Mouse (Mus musculus) neural tube, postnatal 0 days (tissue): ENCODE data around the gene Stk11. TPM values are rescaled to one million over a fixed set of nuclear protein-coding genes. Genes with fewer than 3 reads are reported as not detected.

ENCODE experiments used
- polyA plus RNA-seq: library from polyadenylated mRNA; unstranded; fragments of >200 nt; fragmentation: Nextera tagmentation; extraction: Ambion mirVana; gene quantifications from 2 replicates; pipeline ENCODE4 v1.2.1, GENCODE M21; 2015

Gene Stk11
- polyA plus RNA-seq: 14.6 and 18.3 TPM in 2 replicates

DNA sequence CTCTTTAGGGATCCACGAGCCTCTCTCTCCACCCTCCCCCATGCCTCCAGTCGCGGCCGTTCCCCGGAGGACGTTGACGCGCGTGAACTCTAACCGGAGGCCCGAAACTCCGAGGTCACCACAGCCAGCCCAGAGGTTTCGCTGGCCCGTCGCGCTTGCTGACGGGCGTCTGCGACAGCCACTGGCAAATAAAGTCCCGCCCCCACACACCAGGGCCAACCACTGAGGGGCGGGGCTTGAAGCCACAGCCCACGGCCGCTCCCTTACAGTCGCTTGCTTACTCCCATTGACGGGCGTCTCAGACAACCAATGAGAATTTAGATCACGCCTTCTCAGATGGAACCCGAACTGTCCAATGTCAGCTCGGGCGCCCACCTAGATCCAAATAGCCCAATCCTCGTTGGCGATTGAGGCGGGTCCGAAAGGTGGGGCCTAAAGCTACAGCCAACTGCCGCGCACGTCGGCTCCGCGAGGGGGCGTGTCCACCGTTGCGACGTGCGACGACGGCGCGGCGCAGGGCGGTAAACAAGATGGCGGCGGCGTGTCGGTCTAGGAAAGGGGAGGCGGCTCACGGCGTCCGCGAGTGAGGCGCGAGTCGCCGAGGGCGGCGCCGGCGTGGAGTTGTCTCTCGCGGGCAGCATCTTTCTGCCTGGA is at the start of gene Stk11:
TSS of gene Stk11 (plus strand) at position 514 of the 654 bp plus-strand sequence.

DNA sequence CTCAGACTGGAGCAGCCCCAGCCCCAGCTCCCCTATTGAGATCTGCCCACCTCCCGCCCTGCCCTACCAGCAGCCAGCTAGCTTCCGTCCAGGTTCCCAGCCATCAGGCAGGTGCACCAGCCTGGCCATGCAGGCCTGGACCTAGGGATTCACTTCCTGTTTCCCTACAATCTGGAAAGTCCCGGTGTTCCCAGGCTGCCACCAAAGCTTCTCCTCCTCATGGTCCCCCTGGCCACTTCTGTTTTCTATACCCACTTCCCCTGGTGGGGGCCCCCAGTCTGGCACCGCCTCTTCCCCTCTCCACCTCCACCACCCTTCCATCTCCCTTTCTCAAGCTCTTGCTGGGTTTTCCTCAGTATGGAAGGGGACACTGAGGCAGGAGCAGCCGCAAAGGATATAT is 10.1 kb upstream of the Stk11 start, which contains the start of gene Sbno2:
TSS of gene Sbno2 (minus strand) at position 112 of the 400 bp plus-strand sequence.

DNA sequence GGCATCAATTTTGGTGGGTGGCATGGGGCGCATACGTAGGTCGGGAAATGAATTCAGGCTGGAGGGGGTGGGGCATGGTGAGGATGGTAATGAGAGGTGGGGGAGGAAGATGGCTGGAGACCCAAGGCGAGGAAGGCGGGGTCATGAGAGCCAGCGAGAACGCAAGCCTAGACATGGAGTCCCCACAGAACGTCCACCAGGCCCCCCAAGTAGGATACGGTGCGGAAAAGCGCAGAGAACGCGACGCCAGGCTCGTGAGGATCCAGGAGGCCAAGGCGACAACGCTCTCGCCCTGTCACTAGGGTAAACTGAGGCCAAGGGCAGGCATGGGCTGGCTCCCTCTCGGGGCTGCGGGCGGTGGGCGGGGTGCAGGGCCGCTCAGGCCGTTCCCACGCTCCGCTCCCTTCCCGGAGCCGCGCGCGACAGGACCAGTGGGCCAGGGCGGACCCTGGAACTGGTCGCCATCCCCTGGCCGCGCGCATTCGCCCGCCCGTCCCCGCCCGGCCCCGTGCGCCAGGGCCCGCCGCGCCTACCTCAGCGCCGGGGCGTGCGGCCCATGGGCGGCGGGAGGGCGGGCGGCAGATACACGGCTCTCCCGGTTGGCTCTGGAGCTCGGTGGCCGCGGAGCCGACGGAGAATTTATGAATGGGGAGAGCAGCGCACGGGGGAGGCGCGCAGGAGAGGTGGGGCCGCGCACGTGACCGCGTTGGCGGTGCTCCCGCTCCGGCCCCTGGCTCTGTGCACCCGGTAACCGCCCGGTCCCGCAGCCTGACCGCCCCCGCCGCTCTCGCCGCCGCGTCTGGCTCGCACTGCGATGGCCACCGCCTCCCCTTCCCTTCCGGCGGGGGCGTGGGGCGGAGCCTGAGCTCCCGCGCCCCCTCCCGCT is 23.2 kb downstream of the Stk11 start, which contains the start of gene Atp5d:
TSS of gene Atp5d (plus strand) at position 80 of the 886 bp plus-strand sequence.

DNA sequence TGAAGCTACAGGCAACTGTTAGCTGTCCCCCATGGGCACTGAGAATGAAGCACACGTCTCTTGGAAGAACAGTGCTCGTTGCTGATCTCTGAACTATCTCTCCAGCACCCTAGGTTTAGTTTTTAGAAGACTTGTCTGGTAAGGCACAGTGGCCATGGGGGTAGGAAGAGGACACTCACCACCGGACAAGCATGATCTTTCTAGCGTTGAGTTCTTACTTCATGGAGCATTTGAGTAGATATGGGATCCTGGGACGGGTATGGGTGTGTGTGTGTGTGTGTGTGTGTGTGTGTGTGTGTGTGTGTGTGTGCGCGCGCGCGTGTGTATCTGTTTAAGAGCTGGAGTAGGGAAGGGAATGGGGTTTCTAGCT is 25.0 kb downstream of the Stk11 start, which contains the start of gene Cbarp:
TSS of gene Cbarp (minus strand) at position 170 of the 370 bp plus-strand sequence.

DNA sequence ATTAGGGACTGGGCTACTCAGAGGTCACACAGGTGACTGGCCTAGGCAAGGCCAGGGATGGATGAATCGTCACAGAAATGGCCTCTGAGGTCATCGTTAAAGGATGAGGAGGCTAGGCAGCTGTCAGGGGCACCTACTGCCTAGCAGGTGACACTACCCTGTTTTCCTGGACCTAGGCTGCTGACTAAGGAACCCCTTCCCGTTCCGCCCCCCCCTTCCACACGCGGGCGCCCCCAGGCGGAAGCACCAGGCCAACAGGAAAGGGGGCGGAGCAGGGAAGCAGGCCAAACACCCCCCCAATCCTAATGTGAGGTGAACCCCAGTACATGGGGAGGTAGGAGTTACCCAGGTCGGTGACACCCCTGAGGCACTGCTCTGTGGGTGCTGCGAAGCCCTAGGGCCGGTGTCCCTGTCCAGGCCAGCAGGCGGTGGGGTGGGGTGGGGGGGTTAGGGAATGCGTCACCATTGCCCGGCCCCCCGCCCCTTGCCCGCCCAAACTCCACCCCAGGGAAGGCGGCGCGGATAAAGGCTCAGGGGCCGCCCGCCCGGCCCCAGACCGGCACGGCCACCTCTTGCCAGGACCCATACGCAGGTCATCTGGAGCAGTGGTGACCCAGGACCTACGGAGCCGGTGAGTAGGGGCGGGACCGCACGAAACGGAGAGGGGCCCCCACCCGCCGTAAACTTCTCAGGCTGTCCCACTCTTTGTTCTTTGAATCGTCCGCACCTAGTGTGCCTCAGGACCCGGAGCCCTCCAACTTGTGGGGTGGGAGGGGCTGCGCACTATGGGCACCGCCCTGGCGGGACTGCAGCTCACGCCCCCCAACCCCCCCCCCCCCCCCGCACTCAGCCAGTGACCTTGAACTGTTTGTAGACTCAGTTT is 32.4 kb downstream of the Stk11 start, which contains the start of gene Midn:
TSS of gene Midn (plus strand) at position 554 of the 883 bp plus-strand sequence.

DNA sequence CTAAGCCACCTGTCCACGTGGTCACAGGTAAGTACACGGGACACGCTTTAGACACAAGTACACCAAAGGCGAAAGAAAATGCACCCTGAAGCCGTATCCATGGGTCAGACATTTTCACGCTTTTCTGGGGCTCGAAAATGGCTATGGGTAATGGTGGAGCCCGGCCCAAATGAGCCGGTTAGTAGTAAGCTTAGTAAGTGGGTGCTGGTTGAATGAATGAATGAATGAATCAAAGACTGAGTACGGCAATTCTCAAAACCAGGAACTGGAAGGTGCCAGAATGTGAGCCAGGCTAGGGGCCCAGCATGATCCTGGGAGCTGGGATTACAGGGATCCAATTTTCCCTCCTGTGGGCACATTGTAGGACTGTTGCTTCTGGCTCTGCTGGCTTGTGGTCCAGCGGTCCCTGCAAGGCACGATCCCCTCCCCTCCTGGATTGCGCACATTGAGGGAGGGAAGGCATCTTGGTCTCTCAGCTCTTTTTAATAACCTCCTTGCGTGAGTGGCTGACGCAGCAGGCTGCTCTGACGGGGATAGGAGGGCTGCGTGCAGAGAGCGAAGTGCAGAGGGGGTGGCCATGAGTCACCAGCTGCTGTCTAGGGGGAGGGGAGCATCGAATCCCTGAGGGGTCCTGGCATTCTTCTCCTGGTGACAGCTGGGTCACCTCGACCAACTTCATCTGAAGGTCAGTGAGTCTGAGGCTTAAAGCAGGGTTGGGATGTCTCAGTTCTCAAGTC is 50.0 kb downstream of the Stk11 start, which contains the start of gene Cirbp:
TSS of gene Cirbp (plus strand) at position 594 of the 737 bp plus-strand sequence.

DNA sequence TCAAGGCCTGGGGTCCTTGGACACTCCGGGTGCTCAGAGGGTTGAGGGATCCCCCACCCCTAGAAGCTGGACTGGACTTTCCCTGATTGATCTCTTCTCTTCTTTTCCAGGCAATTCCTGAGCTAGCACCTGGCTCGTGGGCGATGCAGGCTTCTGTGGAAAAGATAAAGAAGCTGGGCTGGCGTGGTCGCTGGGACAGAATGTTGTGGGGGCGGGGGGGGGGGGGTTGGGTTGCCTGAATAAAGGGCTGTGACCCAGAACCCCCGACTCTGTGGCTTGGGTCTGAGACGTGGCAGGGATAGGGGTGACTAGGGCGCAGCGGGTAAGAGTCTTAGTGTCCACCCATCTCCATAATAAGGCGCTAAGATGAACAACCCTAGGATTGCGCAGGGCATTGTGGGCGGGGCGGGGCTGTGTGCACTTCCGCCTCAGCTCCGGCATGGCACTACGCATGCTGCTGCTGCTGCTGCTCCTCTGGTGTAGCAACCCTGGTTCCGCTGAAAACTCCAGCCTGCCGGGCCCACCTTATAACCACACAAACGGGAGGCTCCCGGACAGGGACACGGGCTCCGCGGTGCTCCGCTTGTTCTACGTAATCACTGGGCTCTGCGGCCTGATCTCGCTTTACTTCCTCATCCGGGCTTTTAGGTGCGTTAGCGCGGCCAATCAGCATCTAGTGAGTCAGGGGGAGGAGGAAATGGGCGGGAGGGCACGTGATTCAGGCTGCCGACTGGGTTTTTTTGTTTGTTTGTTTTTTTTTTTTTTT is 57.1 kb downstream of the Stk11 start, which contains the start of gene 1600002K03Rik:
TSS of gene 1600002K03Rik (plus strand) at position 418 of the 766 bp plus-strand sequence.

DNA sequence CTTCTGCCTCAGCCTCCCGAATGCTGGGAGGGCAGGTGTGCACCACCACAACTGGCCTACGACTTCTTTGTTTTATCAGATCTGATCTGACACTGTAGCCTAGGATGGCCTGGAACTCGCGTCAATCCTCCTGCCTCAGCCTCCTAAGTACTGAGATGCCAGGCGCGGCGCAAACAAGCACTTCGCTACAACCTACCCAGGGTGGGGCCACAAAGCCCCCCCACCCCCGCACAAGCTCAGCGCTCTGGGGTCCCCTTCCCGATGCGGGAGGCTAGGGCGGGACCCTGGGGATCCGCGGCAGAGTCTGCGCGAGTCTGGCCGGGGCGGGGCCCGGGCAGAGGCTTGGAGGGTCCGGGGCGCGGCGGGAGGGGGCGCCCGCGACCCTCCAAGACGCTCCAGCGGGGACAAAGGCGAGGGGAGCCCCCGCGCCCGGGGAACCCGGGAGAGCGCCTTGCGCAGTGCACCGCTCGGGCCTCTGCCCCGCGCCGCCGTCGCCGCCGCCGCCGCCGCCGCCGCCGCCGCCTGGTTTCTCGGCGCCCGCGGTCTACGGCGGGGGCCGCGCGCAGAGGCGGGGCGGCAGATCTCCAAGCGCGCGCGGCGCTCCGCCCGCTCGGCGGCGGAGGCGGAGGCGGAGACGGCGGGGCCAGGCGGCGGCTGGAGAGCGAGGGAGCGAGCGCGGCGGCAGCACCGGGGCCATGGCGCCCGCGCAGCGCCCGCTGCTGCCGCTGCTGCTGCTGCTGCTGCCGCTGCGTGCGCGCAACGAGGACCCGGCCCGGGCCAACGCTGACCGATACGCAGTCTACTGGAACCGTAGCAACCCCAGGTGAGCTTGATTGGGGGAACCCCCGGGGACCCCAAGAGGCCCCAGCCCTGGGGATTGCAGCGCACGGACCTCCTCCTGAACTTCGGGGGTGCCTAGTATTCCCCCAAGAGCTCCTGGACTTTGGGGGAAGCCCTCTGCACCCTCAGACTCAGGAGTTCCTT is 63.8 kb downstream of the Stk11 start, which contains the start of gene Efna2:
TSS of gene Efna2 (plus strand) at position 415 of the 984 bp plus-strand sequence.

Other genes with a start within 250 kb of the Stk11 start
- 10.9 and 11.4 TPM in 2 replicates for gene Prtn3, start 241.3 kb upstream of the Stk11 start, polyA plus RNA-seq
- gene Plppr3, start 241.2 kb upstream of the Stk11 start, polyA plus RNA-seq: 253 and 298 TPM in 2 replicates
- gene Elane, start 229.6 kb upstream of the Stk11 start, polyA plus RNA-seq: not detected in 2 replicates
- 0.37 TPM in 1 of 2 replicates, not detected in the other for gene Cfd, start 224.9 kb upstream of the Stk11 start, polyA plus RNA-seq
- gene Med16, start 206.9 kb upstream of the Stk11 start, polyA plus RNA-seq: 38.0 and 41.7 TPM in 2 replicates
- 32.0 TPM in 1 of 2 replicates, not detected in the other for gene Gm26602, start 204.9 kb upstream of the Stk11 start, polyA plus RNA-seq
- 3.6 and 3.7 TPM in 2 replicates for gene Kiss1r, start 198.8 kb upstream of the Stk11 start, polyA plus RNA-seq
- 268 and 306 TPM in 2 replicates for gene R3hdm4, start 194.6 kb upstream of the Stk11 start, polyA plus RNA-seq
- 1.7 and 3.0 TPM in 2 replicates for gene Arid3a, start 188.8 kb upstream of the Stk11 start, polyA plus RNA-seq
- gene Wdr18, start 155.7 kb upstream of the Stk11 start, polyA plus RNA-seq: 108 and 110 TPM in 2 replicates
- gene Grin3b, start 145.1 kb upstream of the Stk11 start, polyA plus RNA-seq: 0.24 and 0.35 TPM in 2 replicates
- 33.5 and 35.6 TPM in 2 replicates for gene Tmem259, start 131.5 kb upstream of the Stk11 start, polyA plus RNA-seq
- 19.9 and 20.5 TPM in 2 replicates for gene Cnn2, start 127.2 kb upstream of the Stk11 start, polyA plus RNA-seq
- gene Abca7, start 119.3 kb upstream of the Stk11 start, polyA plus RNA-seq: 2.6 TPM in 2 replicates
- 1.9 TPM in 2 replicates for gene Arhgap45, start 99.2 kb upstream of the Stk11 start, polyA plus RNA-seq
- gene Polr2e, start 76.0 kb upstream of the Stk11 start, polyA plus RNA-seq: 138 and 143 TPM in 2 replicates
- gene Gpx4, start 68.6 kb upstream of the Stk11 start, polyA plus RNA-seq: 738 and 765 TPM in 2 replicates
- 8.5 and 9.0 TPM in 2 replicates for gene Sbno2, start 10.2 kb upstream of the Stk11 start, polyA plus RNA-seq
- gene Atp5d, start 22.8 kb downstream of the Stk11 start, polyA plus RNA-seq: 803 and 819 TPM in 2 replicates
- 110 and 138 TPM in 2 replicates for gene Cbarp, start 25.0 kb downstream of the Stk11 start, polyA plus RNA-seq
- 16.4 and 21.8 TPM in 2 replicates for gene Midn, start 32.5 kb downstream of the Stk11 start, polyA plus RNA-seq
- gene Cirbp, start 50.2 kb downstream of the Stk11 start, polyA plus RNA-seq: 566 and 579 TPM in 2 replicates
- 6.4 and 8.1 TPM in 2 replicates for gene 1600002K03Rik, start 57.1 kb downstream of the Stk11 start, polyA plus RNA-seq
- gene Efna2, start 63.7 kb downstream of the Stk11 start, polyA plus RNA-seq: 28.7 and 30.4 TPM in 2 replicates
- gene Mum1, start 110.6 kb downstream of the Stk11 start, polyA plus RNA-seq: 37.7 and 42.6 TPM in 2 replicates
- gene Ndufs7, start 133.3 kb downstream of the Stk11 start, polyA plus RNA-seq: 488 and 508 TPM in 2 replicates
- gene Gamt, start 145.2 kb downstream of the Stk11 start, polyA plus RNA-seq: 28.8 and 33.0 TPM in 2 replicates
- gene Dazap1, start 145.7 kb downstream of the Stk11 start, polyA plus RNA-seq: 32.5 and 35.2 TPM in 2 replicates
- gene Rps15, start 176.7 kb downstream of the Stk11 start, polyA plus RNA-seq: 656 and 679 TPM in 2 replicates
- 70.9 and 88.2 TPM in 2 replicates for gene Apc2, start 180.2 kb downstream of the Stk11 start, polyA plus RNA-seq
- 37.1 and 37.5 TPM in 2 replicates for gene 2310011J03Rik, start 204.7 kb downstream of the Stk11 start, polyA plus RNA-seq
- gene Pcsk4, start 213.7 kb downstream of the Stk11 start, polyA plus RNA-seq: 11.0 and 13.5 TPM in 2 replicates
- gene Reep6, start 214.2 kb downstream of the Stk11 start, polyA plus RNA-seq: 5.6 and 5.7 TPM in 2 replicates
- 3.5 and 4.6 TPM in 2 replicates for gene Adamtsl5, start 232.6 kb downstream of the Stk11 start, polyA plus RNA-seq
- gene Plk5, start 240.7 kb downstream of the Stk11 start, polyA plus RNA-seq: 8.5 and 8.6 TPM in 2 replicates